Mouse (Mus musculus) neutrophil, adult 5-6 weeks (primary cell): ENCODE results near the gene 2310009B15Rik. TPM values are rescaled to one million over a fixed set of nuclear protein-coding genes. Genes with fewer than 3 reads are reported as not detected.

Experiments
- ATAC-seq: fragments of 151-379, 151-347 bp; 2 replicates; pipeline ENCODE4 v1.8.0; 2017; ENCODE audit warnings: mild to moderate bottlenecking, moderate TSS enrichment; ENCODE audit not compliant: insufficient number of reproducible peaks, poor library complexity, low FRiP score, severe bottlenecking; ENCODE audit errors: extremely low read depth
- total RNA-seq: library from RNA; stranded (forward); fragments of 200-1000 nt; gene quantifications from 2 replicates; pipeline ENCODE4 v1.2.3, GENCODE M21; 2017

The 2310009B15Rik gene
- 2.9 and 6.1 TPM in 2 replicates for total RNA-seq

DNA sequence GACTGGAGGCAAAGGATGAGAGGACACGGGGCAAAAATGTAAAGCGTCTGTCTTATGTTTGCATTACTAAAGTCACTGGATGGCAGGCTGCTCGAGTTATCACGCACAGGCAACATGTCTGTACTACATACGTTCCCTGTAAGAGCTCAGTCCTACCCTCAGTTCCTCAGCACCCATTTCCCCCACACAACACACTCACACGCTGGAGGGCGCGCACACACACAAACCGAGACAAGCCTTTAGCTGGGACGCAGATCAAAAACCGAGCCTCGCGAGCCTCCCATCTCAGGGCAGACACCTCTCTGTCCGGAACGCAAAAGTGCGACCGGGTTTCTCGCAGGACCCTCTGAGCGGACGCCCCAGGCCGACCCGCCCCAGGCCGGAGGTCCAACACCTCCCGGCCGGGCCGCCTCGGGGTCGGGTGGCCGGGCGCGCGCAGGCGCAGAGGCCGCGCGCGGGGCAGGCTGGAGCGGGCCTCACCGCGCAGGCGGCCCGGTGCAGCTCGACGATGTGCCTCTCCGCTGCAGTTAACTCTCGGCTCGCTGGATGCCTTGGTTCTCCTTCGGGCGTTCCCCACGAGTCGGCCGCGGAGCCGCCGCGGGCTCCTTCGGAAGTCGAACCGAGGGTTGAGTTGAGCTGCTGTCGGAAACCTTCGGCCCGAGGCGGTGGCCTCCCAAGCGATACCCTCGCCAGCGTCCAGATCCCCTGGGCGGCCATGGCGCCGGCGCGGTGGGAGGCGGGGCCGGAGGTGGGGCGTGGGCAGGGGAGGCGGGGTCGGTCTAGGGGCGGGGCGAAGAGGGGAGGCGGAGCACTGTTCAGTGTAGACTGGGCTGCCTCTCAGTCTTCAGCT is at the start of gene 2310009B15Rik:
2310009B15Rik (minus strand) TSS at position 752 of the 850 bp plus-strand sequence.
- ATAC-seq = peak; percentile 84

GRCm38 (mm10) chr1:138906256-138906655 is 49.6 kb upstream of the 2310009B15Rik start:
- no peak for ATAC-seq

DNA sequence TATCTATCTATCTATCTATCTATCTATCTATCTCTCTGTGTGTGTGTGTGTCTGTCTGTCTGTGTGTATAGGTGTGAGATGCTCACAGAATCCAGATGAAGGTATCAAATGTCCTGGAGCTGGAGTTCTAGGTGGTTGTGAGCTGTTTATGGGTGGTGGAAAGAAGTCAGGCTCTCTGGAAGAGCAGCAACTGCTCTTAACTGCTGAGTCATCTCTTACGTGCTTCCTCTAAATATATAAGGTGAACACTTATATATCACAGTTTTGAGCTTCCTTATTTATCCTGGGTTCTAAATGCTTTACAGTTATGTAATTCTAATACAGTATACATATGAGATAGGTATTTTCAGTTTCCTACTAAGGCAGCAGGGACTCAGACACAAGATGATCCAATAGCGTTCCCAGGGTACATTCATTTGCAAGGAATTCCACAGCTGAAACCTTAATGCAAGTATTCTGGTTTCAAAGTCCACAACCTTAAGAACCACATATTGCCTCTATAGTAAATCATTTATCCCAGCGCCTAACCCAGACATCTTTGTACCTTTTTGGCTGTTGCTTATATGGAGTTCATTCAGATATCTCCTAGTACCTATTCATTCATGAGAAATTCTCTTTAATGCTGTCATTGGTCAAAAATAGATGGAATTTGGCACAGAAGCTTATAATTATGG is 48.6 kb upstream of the 2310009B15Rik start:
- ATAC-seq = no peak

GRCm38 (mm10) chr1:138903894-138904293 is 47.2 kb upstream of the 2310009B15Rik start:
- ATAC-seq = no peak

- ATAC-seq = no peak
Observed at GRCm38 (mm10) chr1:138901431-138902117, 44.9 kb upstream of the 2310009B15Rik start.

DNA sequence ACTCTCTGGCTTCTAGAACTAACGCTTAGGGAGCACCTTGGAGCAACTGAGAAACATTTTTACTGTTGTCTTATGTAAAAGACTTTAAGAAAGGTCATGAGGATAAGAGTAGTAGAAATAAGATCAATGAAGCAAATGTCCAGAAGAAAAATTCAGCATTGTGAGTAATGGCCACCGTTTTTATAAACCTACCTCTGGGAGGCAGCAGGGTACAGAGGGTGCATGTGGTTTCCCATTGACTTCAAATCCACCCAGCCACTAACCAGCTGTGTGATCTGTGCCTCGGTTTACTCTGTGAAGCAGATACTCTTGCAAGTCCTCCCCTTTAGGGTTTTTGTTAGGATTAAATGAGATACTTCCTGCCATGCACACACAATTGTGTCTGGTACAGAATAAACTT is 39.4 kb upstream of the 2310009B15Rik start:
- no peak for ATAC-seq

GRCm38 (mm10) chr1:138877470-138878254 is 21.0 kb upstream of the 2310009B15Rik start:
- no peak for ATAC-seq

DNA sequence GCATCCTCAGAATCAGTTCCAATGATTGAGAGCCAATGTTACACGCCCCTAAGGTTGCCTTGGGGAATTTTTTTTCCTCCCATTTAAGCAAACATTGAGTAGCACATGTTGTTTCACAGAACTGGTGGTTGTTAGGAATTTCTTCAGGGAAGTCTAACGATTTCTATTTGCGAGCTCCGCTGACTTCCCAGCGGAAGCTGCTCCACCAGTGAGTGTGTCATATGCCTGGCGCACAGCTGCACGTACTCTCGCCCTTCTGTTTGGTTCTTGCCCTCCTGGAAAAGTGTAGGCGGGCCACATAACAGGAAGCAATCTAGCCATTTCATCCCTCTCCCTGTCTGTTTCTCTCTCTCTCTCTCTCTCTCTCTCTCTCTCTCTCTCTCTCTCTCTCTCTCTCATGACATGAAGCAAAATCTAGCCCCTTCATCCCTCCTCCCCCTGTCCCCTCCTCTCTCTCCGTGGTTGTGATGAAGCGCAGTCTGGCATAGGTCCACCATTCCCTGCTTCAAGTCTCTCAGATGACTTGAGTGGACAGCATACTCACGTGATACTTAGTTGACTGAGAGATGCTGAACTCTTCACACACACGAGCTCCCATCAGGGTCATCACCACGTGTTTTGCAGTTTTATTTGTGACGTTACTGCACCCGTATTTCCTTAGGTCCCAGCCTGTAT is 19.9 kb upstream of the 2310009B15Rik start:
- no peak for ATAC-seq

DNA sequence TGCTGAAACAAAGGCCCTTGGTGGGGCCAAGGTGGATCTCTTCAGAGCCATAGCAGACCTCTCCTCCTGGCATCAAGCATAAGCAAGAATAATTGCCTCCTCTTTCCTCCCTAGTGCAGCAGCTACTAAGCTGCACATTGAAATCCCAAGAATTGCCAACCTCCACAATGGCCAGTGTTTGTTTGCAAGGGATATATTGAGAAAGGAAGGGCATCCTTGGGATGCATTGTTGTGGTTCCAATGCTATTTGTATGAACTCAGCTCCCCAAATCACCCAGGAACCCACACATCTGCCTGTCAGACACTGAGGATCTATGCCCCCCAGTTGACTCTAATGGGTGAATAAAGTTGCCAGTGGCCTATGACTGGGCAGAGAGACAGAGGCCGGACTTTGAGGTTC is 5.8 kb downstream of the 2310009B15Rik start:
- no peak for ATAC-seq

- ATAC-seq = no peak
Observed at GRCm38 (mm10) chr1:138850161-138850539, 6.5 kb downstream of the 2310009B15Rik start.

GRCm38 (mm10) chr1:138849531-138850160 is 7.0 kb downstream of the 2310009B15Rik start:
- no peak for ATAC-seq

- no peak for ATAC-seq
Observed at GRCm38 (mm10) chr1:138848511-138849109, 8.0 kb downstream of the 2310009B15Rik start, which contains the start of gene Lhx9. TSS of gene Lhx9 (minus strand) at chr1:138848577.

DNA sequence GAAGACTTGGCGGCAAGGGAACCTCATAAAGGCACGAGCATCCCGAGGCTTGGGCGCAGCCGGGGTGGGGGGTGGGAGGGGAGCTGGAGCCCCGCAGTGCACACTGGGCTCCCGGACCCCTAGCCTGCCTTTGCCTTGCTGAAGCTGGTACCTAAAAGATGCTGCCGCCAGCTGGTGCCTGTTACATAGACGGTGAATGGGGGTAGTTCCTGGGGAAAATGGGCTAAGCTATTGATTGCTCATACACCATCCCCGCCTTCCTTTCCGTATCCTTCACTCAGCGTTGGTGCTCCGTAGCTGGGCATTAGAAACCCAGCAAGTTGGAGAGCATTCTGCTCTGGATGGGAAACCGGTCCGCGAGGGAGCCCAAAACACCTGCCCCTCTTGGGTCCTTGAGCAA is 8.6 kb downstream of the 2310009B15Rik start:
- no peak; the same call in 1 of the 2 replicates for ATAC-seq

DNA sequence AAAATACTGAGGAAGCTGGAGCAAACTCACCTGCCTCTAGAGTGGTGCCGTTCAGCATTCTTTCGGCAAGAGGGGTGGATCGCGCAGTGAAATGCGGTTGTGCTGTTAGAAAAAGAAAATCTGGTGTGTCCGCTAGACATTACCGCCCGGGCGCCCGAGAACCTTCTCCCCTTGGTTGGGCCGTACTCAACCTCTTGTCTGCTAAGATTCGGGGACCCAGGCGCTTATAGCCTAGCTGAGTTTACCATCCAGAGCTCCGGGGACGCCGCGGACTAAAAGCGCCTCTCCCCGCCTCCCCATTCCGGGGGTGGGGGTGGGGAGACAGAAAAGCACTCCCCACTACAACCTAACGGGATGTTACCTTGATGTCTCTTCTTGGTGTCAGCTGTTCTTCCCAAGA is 9.5 kb downstream of the 2310009B15Rik start:
- no peak for ATAC-seq

DNA sequence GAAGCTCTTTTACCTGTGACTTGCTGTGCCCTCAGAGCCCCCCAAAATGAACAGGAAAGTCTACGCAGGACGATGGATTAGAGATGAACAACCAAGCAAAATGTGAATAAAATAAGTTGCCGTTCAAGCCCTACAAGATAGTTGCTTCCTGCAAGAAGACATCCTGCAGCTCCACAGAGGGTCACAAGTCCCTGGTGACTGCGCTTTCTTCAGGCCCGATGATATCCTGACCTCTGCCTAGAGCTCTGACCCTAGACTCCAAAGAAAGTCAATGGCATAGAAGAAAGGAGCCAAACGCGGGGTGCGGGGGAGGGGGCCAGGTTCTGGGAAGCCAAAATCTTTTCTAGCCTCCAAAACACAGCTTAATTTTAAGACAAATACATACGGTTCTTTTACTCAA is 10.1 kb downstream of the 2310009B15Rik start:
- no peak for ATAC-seq

DNA sequence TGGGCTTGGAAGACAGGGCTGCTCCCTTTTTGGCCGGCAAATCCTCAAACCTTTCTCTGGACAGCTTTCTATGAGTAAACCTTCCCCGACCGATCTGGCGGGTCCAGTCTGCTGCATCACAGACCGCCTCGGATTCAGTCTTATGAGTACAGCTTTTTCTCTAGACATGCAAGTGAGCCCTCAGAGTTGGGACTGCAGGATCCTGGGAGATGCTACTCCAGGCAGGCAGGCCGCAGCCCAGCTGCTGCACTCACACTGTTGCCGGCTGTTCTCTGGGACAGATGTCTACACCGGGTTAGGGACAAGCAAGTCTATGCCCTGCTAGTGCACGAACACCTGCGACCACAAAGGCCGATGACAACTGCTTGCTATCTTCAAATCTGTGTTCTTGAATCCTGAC is 10.5 kb downstream of the 2310009B15Rik start:
- no peak for ATAC-seq

DNA sequence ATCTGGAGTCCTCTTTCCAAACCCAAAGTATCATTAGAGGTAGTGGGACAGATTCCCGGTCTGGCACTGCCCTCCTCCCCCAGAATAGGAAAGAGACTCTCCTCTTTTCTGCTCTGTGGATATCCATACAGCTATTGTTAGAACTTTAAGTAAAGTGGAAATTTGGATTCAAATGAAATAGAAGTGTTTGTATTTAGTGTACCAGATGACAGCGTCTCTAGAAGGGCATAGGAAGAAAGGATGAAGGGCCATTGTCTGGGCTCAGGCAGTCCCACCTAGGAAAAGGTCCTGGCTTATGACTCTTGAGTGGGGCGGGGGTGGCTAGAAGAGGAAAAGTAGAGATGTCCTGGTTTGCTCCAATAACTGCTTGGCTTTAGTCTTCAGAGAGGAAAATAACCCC is 11.2 kb downstream of the 2310009B15Rik start:
- no peak for ATAC-seq

DNA sequence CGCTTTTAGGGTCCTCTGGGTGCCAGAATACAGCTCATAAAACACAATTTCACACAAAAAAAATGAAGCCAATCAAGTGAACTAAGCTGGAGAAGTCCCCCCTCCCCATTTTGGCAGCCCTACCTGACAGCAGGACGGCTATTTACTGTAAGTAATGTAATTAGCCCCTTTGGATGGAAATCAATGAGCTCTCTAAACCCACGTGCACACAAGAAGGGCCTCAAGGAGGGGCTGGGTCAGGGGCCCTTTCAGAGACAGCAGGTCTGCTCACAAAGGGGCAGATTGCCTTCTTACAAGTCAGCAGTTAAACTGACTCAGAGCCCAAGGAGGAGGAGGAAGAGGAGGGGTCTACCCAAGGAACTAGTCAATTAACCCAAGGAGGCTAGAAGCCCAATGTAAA is 12.5 kb downstream of the 2310009B15Rik start:
- ATAC-seq = no peak
